In the genomic region with DNA sequence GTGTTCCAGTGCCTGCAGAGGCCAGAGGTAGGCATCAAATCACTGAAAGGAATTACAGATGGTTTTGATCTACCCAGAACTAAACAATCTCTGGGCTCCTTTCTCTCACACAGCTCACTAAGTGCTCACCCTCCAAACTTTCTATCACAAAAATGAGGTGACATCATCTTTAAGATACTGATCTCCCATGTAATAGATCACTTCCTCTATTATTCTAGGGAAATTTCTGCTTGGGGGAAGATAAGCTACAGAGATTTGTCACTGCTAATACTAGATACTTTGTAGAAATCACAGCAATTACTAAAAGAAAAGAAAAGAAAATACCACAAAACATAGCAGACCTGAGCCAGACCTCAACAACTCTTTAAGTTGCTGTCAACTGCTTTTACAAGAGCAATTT, we compare ENCODE assay signal across 24 mouse cellular contexts. TPM values are rescaled to one million over a fixed set of nuclear protein-coding genes. Genes with fewer than 3 reads are reported as not detected.
A peak's percentile ranks its signal among the peaks of the same experiment; 100 is the strongest.
DNase-seq lines count a peak whose midpoint lies in the region; ATAC-seq and TF ChIP-seq lines count a peak whose summit lies in the region.
"Had no signal": no experiment of that assay in that cellular context is flagged by ENCODE, and none has a peak within 500 bp of the region (broad histone marks: within the 10 kb centered on the region; RNA-seq: fewer than 3 reads in every experiment).

No protein-coding gene starts in this region.

- no peak overlapping the region for H3K9ac ChIP-seq in heart, adult 2 months (ENCODE audit: low read depth, low read length)
- H3K9ac ChIP-seq in heart, embryonic 16.5 days (ENCODE audit: low read length) = no peak overlapping the region; the same call in 1 of the 2 replicates

- intact Hi-C loops in heart, adult 2 months (cut with DNase I) = loop anchor here (10.0 kb wide), 1 partner anchor 228 kb away; the partner anchor contains the start of gene Tfap4

- TF ChIP-seq EP300 in heart, adult 2 months (IDR thresholded peaks at IDR 0.05; ENCODE audit: insufficient read depth, low read depth, low read length) = no peak

- H3K4me1 ChIP-seq in heart, adult 2 months (ENCODE audit: control insufficient read depth, insufficient read depth, low read length) = peaks cover 16% of the 10 kb centered on the region
- peaks cover 79% of the 10 kb centered on the region for H3K4me1 ChIP-seq in heart, embryonic 16.5 days (ENCODE audit: control insufficient read depth, insufficient read depth, low read length)

- peaks cover 40% of the 10 kb centered on the region for H3K36me3 ChIP-seq in heart, adult 2 months (ENCODE audit: control insufficient read depth, insufficient read depth, low read length)
- peaks cover 6% of the 10 kb centered on the region for H3K36me3 ChIP-seq in heart, embryonic 16.5 days (ENCODE audit: control insufficient read depth, insufficient read depth)

- no peaks in the 10 kb centered on the region for H3K9me3 ChIP-seq in heart, embryonic 16.5 days (replicated peaks; ENCODE audit: control insufficient read depth, low read length)

- DNase-seq in heart, adult 2 months = no peak
- DNase-seq in heart, adult 8-10 months (ENCODE audit: low spot score) = no peak
- DNase-seq in heart, adult 11 months = no peak
- DNase-seq in CD4-positive, CD25-positive, alpha-beta regulatory T cell, adult 2 months (ENCODE audit: low read depth, low spot score) = peak; percentile 41
- DNase-seq in kidney, postnatal 36 days = no peak
- DNase-seq in testis, postnatal 10 days (ENCODE audit: low spot score) = no peak
- DNase-seq: adrenal gland, postnatal 25 days; B cell, adult 2 months; cerebellum, adult 11-12 months; cerebellum, postnatal 14 days; embryo, embryonic 11 days; gastrocnemius, postnatal 14 days; kidney, adult 2 months; kidney, postnatal 10 days; left cerebral cortex, postnatal 4 days; liver; lung, adult 2 months; lung, postnatal 4 days; retina, postnatal 1 day had no signal

- H3K4me3 ChIP-seq in heart, adult 2 months = no peak overlapping the region
- H3K4me3 ChIP-seq in heart, embryonic 16.5 days (ENCODE audit: low read length) = no peak overlapping the region

- H3K4me2 ChIP-seq in heart, embryonic 16.5 days (ENCODE audit: low read depth, low read length) = no peak overlapping the region

- H3K27ac ChIP-seq in heart, adult 2 months = peak overlapping the region; percentile 1; the same call in 1 of the 2 replicates
- peak overlapping the region; percentile 92 for H3K27ac ChIP-seq in heart, embryonic 16.5 days (ENCODE audit: low read length)

- H3K79me2 ChIP-seq in heart, adult 2 months (replicated peaks; ENCODE audit: control insufficient read depth, insufficient read depth, low read length) = peaks cover 8% of the 10 kb centered on the region

- no peak for TF ChIP-seq CTCF in heart, adult 2 months (IDR thresholded peaks at IDR 0.05)

- H3K27me3 ChIP-seq in heart, adult 2 months (ENCODE audit: control insufficient read depth, insufficient read depth, low read length) = no peaks in the 10 kb centered on the region
- H3K27me3 ChIP-seq in heart, embryonic 16.5 days (ENCODE audit: control insufficient read depth, insufficient read depth, low read length) = no peaks in the 10 kb centered on the region

- ATAC-seq in heart, embryonic 16.5 days (replicated peaks; ENCODE audit: extremely low read depth, insufficient read depth, low FRiP score) = no peak
- peak; percentile 56 for ATAC-seq in granulocyte monocyte progenitor cell, adult 5-6 weeks (replicated peaks; ENCODE audit: poor library complexity, severe bottlenecking)
- ATAC-seq: midbrain, embryonic 16.5 days had no signal

- no peak for TF ChIP-seq POLR2A in heart, adult 2 months (IDR thresholded peaks at IDR 0.05; ENCODE audit: insufficient read depth, low read depth, low read length)

RNA-seq across cellular contexts. Expression of gene Cdip1, which starts 7.6 kb away (rescaled TPM):
- 10 to 100 TPM; 58.4 to 65.6 TPM for total RNA-seq in heart, adult 2 months (2021)
- 94.3 and 100 TPM in 2 replicates for polyA plus RNA-seq in heart, adult 2 months (2012; rRNA removed)
- total RNA-seq in heart, adult 8-10 months (2022) = 10 to 100 TPM; 61.1 to 68.9 (median 65.8) TPM
- polyA plus RNA-seq in heart, embryonic 16.5 days (2015; fragmentation: Nextera tagmentation; extraction: Ambion mirVana) = 119 and 136 TPM in 2 replicates
- 22.2 and 26.0 TPM in 2 replicates for total RNA-seq in granulocyte monocyte progenitor cell, adult 5-6 weeks (2014; fragmentation: Nextera tagmentation)
- 11.4 and 13.1 TPM in 2 replicates for total RNA-seq in granulocyte monocyte progenitor cell, adult 5-6 weeks (2017)

RNA-seq across cellular contexts. Expression of gene 4930562C15Rik, which starts 52.7 kb away (rescaled TPM):
- total RNA-seq in heart, adult 2 months (2021) = not detected
- 0.23 TPM in 1 of 2 replicates, not detected in the other for polyA plus RNA-seq in heart, adult 2 months (2012; rRNA removed)
- not detected for total RNA-seq in heart, adult 8-10 months (2022)
- polyA plus RNA-seq in heart, embryonic 16.5 days (2015; fragmentation: Nextera tagmentation; extraction: Ambion mirVana) = 0.26 and 0.49 TPM in 2 replicates
- not detected in 2 replicates for total RNA-seq in granulocyte monocyte progenitor cell, adult 5-6 weeks (2014; fragmentation: Nextera tagmentation)
- total RNA-seq in granulocyte monocyte progenitor cell, adult 5-6 weeks (2017) = 0.65 TPM in 1 of 2 replicates, not detected in the other
- total RNA-seq: adrenal gland, postnatal 25 days; gastrocnemius, postnatal 14 days; layer of hippocampus, adult 8-10 months; left cerebral cortex, adult 18-20 months; left cerebral cortex, postnatal 4 days had no signal
- polyA plus RNA-seq: kidney, adult 2 months had no signal

RNA-seq across cellular contexts. Expression of gene Hmox2, which starts 56.4 kb away (rescaled TPM):
- total RNA-seq in heart, adult 2 months (2021) = 10 to 100 TPM; 72.4 to 84.9 TPM
- 38.3 and 51.6 TPM in 2 replicates for polyA plus RNA-seq in heart, adult 2 months (2012; rRNA removed)
- total RNA-seq in heart, adult 8-10 months (2022) = 10 to 100 TPM; 70.0 to 78.7 (median 75.8) TPM
- 98.1 and 101 TPM in 2 replicates for polyA plus RNA-seq in heart, embryonic 16.5 days (2015; fragmentation: Nextera tagmentation; extraction: Ambion mirVana)
- total RNA-seq in granulocyte monocyte progenitor cell, adult 5-6 weeks (2014; fragmentation: Nextera tagmentation) = 70.2 and 73.0 TPM in 2 replicates
- 77.2 and 95.9 TPM in 2 replicates for total RNA-seq in granulocyte monocyte progenitor cell, adult 5-6 weeks (2017)
